Mouse (Mus musculus): ENCODE results near the gene Ube2h.

DNA sequence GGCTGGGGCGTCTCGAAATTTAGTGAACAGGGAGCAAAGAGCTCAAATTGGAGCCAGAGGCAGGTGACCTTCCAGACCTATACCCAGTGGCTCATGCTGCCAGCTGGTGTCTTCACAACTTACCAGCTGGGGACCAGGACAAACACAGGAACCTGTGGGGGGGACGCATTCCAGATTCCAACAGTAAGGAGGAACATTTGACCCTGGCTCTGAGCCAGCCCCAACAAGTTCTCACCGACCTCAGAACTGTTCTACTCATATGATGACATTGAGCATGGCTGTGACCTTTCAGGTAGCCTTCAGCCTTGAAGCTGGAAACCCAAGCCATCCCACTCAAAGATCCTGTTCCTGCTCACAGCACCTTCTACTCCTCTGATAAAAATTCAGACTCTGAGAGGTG lies 120.7 kb downstream of the Ube2h start:
- TF ChIP-seq CTCF (IDR thresholded peaks at IDR 0.05; ENCODE audit: borderline replicate concordance, insufficient read depth, low read depth, low read length) (no peak), POLR2A (IDR thresholded peaks at IDR 0.05; ENCODE audit: borderline replicate concordance, insufficient read depth, low read length) (no peak)
